Mouse (Mus musculus): ENCODE results near the gene Vars. TPM values are rescaled to one million over a fixed set of nuclear protein-coding genes. Genes with fewer than 3 reads are reported as not detected.
A peak's percentile ranks its signal among the peaks of the same experiment; 100 is the strongest.
"Not testable (repeated sequence)": the region's sequence is repeated elsewhere in the genome, so short reads cannot be mapped to it uniquely, and the experiment has no call there.

Gene Vars
- polyA plus RNA-seq, 1 experiment from 2014 or later = 63.1 TPM

DNA sequence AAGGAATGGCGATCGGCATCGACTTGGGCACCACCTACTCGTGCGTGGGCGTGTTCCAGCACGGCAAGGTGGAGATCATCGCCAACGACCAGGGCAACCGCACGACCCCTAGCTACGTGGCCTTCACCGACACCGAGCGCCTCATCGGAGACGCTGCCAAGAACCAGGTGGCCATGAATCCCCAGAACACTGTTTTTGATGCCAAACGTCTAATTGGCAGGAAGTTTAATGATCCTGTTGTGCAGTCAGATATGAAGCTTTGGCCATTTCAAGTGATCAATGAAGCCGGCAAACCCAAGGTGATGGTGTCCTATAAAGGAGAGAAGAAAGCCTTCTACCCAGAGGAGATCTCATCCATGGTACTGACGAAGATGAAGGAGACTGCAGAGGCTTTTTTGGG is 23.8 kb upstream of the Vars start:
- no peak for ATAC-seq (replicated peaks)
- no peak overlapping the region for H3K4me2 ChIP-seq
- H3K4me1 ChIP-seq = peaks cover 19% of the 10 kb centered on the region
- 94% methylated on average over 20 of the region's 20 CpGs for WGBS
- H3K27ac ChIP-seq = no peak overlapping the region
- H3K27me3 ChIP-seq (replicated peaks) = no peaks in the 10 kb centered on the region
- H3K9me3 ChIP-seq = no peaks in the 10 kb centered on the region
- H3K36me3 ChIP-seq (replicated peaks) = no peaks in the 10 kb centered on the region
- H3K9ac ChIP-seq = no peak overlapping the region
- H3K4me3 ChIP-seq = no peak overlapping the region

DNA sequence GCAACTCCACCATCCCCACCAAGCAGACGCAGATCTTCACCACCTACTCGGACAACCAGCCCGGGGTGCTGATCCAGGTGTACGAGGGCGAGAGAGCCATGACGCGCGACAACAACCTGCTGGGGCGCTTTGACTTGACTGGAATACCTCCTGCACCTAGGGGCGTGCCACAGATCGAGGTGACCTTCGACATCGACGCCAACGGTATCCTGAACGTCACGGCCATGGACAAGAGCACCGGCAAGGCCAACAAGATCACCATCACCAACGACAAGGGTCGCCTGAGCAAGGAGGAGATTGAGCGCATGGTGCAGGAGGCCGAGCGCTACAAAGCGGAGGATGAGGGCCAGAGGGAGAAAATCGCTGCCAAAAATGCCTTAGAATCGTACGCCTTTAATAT is 22.5 kb upstream of the Vars start:
- Histone ChIP-seq H3K36me3 (replicated peaks) (no peaks in the 10 kb centered on the region), H3K27me3 (replicated peaks) (no peaks in the 10 kb centered on the region), H3K4me2 (no peak overlapping the region), H3K4me3 (no peak overlapping the region), H3K27ac (no peak overlapping the region), H3K9ac (no peak overlapping the region), H3K4me1 (peaks cover 23% of the 10 kb centered on the region), H3K9me3 (no peaks in the 10 kb centered on the region)
- ATAC-seq (replicated peaks) = no peak
- WGBS = 90% methylated on average over 27 of the region's 27 CpGs

DNA sequence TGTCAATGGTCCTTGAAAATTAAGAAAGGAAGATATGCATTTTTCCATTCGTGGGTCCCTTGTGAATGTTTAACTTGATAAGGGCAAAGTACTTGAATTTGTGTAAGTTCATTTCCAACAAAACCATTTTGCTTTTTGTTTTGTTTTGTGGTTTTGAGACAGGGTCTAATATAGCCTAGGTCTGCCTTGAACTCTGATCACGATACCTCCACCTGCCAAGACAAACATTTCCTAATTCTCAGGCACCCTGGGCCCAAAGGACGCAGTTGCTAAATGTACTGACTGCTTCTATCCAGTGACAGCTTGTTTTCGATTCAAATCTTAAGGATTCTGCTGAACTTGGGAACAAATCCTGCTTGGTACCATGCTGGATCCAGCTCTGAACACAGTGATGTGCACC is 21.2 kb upstream of the Vars start:
- Histone ChIP-seq H3K4me2 (no peak overlapping the region), H3K27me3 (replicated peaks) (no peaks in the 10 kb centered on the region), H3K4me1 (peaks cover 23% of the 10 kb centered on the region), H3K9ac (no peak overlapping the region), H3K9me3 (no peaks in the 10 kb centered on the region), H3K27ac (no peak overlapping the region), H3K36me3 (replicated peaks) (no peaks in the 10 kb centered on the region), H3K4me3 (no peak overlapping the region)
- 94% methylated on average over 4 of the region's 4 CpGs for WGBS
- no peak for ATAC-seq (replicated peaks)

GRCm38 (mm10) chr17:34980655-34981054 is 20.1 kb upstream of the Vars start:
- Histone ChIP-seq H3K4me3 (peak overlapping the region; percentile 63), H3K36me3 (replicated peaks) (peaks cover 5% of the 10 kb centered on the region; the same call in 1 of the 2 replicates), H3K27ac (peak overlapping the region; percentile 96; the same call in 1 of the 2 replicates), H3K4me2 (peak overlapping the region; percentile 73), H3K27me3 (replicated peaks) (no peaks in the 10 kb centered on the region), H3K4me1 (peaks cover 23% of the 10 kb centered on the region), H3K9me3 (no peaks in the 10 kb centered on the region), H3K9ac (peak overlapping the region; percentile 69)
- 11% methylated on average over 2 of the region's 2 CpGs for WGBS
- ATAC-seq (replicated peaks) = no peak

- Histone ChIP-seq H3K27me3 (replicated peaks) (no peaks in the 10 kb centered on the region), H3K9ac (peak within 1 kb of the TSS; percentile 69), H3K9me3 (no peaks in the 10 kb centered on the region), H3K4me2 (peak within 1 kb of the TSS; percentile 73), H3K4me1 (peaks cover 23% of the 10 kb centered on the region), H3K36me3 (replicated peaks) (peaks cover 14% of the 10 kb centered on the region; the same call in 1 of the 2 replicates), H3K27ac (peak within 1 kb of the TSS; percentile 96), H3K4me3 (peak within 1 kb of the TSS; percentile 63)
- peak; percentile 97 for ATAC-seq (replicated peaks)
- WGBS = under 1% methylated on average over 56 of the region's 58 CpGs
Observed at GRCm38 (mm10) chr17:34981690-34982180, 19.1 kb upstream of the Vars start, which contains the start of gene Lsm2. TSS of gene Lsm2 (plus strand) at chr17:34981862.

GRCm38 (mm10) chr17:34982328-34982727 is 18.5 kb upstream of the Vars start:
- peak overlapping the region; percentile 73 for H3K4me2 ChIP-seq
- H3K9ac ChIP-seq = peak overlapping the region; percentile 69
- H3K27ac ChIP-seq = peak overlapping the region; percentile 96
- under 1% methylated on average over 15 of the region's 15 CpGs for WGBS
- H3K36me3 ChIP-seq (replicated peaks) = peaks cover 14% of the 10 kb centered on the region; the same call in 1 of the 2 replicates
- no peaks in the 10 kb centered on the region for H3K27me3 ChIP-seq (replicated peaks)
- peak overlapping the region; percentile 63 for H3K4me3 ChIP-seq
- H3K4me1 ChIP-seq = peaks cover 23% of the 10 kb centered on the region
- peak; percentile 38; the same call in 1 of the 2 replicates for ATAC-seq (replicated peaks)
- H3K9me3 ChIP-seq = no peaks in the 10 kb centered on the region

- H3K4me3 ChIP-seq = no peak overlapping the region
- no peaks in the 10 kb centered on the region for H3K9me3 ChIP-seq
- no peak overlapping the region for H3K4me2 ChIP-seq
- no peak for ATAC-seq (replicated peaks)
- H3K4me1 ChIP-seq = peaks cover 23% of the 10 kb centered on the region
- H3K36me3 ChIP-seq (replicated peaks) = peaks cover 14% of the 10 kb centered on the region; the same call in 1 of the 2 replicates
- no peaks in the 10 kb centered on the region for H3K27me3 ChIP-seq (replicated peaks)
- H3K9ac ChIP-seq = no peak overlapping the region
- 70% methylated on average over 2 of the region's 2 CpGs for WGBS
- H3K27ac ChIP-seq = no peak overlapping the region
Observed at GRCm38 (mm10) chr17:34984218-34984617, 16.6 kb upstream of the Vars start.

- no peak overlapping the region for H3K4me2 ChIP-seq
- H3K36me3 ChIP-seq (replicated peaks) = no peaks in the 10 kb centered on the region
- H3K9ac ChIP-seq = no peak overlapping the region
- H3K27ac ChIP-seq = no peak overlapping the region
- H3K9me3 ChIP-seq = no peaks in the 10 kb centered on the region
- H3K27me3 ChIP-seq (replicated peaks) = no peaks in the 10 kb centered on the region
- H3K4me1 ChIP-seq = peaks cover 2% of the 10 kb centered on the region; the same call in 1 of the 2 replicates
- H3K4me3 ChIP-seq = no peak overlapping the region
- no peak for ATAC-seq (replicated peaks)
Observed at GRCm38 (mm10) chr17:34994751-34995150, 6.0 kb upstream of the Vars start.

- not testable (repeated sequence) for H3K27ac ChIP-seq; H3K4me3 ChIP-seq; H3K9me3 ChIP-seq; H3K9ac ChIP-seq; H3K4me1 ChIP-seq; H3K4me2 ChIP-seq; ATAC-seq (replicated peaks); H3K27me3 ChIP-seq (replicated peaks); H3K36me3 ChIP-seq (replicated peaks)
- WGBS = 93% methylated on average over 4 of the region's 4 CpGs
Observed at GRCm38 (mm10) chr17:34995192-34995591, 5.6 kb upstream of the Vars start.

- H3K4me3 ChIP-seq = not testable (repeated sequence)
Observed at GRCm38 (mm10) chr17:34995927-34996326, 4.9 kb upstream of the Vars start.

GRCm38 (mm10) chr17:34996411-34997141 is 4.2 kb upstream of the Vars start:
- Histone ChIP-seq H3K36me3 (replicated peaks) (no peaks in the 10 kb centered on the region), H3K4me2 (no peak overlapping the region), H3K9ac (no peak overlapping the region), H3K4me3 (no peak overlapping the region), H3K4me1 (peaks cover 9% of the 10 kb centered on the region), H3K27ac (no peak overlapping the region), H3K9me3 (no peaks in the 10 kb centered on the region), H3K27me3 (replicated peaks) (no peaks in the 10 kb centered on the region)
- ATAC-seq (replicated peaks) = no peak
- 90% methylated on average over 14 of the region's 14 CpGs for WGBS

More at GRCm38 (mm10) chr17:34995927-34996326, 4.9 kb upstream of the Vars start:
- not testable (repeated sequence) for ATAC-seq (replicated peaks); H3K36me3 ChIP-seq (replicated peaks); H3K4me2 ChIP-seq; H3K9me3 ChIP-seq; H3K27me3 ChIP-seq (replicated peaks); H3K27ac ChIP-seq; H3K9ac ChIP-seq; H3K4me1 ChIP-seq
- WGBS = 98% methylated on average over 4 of the region's 4 CpGs

DNA sequence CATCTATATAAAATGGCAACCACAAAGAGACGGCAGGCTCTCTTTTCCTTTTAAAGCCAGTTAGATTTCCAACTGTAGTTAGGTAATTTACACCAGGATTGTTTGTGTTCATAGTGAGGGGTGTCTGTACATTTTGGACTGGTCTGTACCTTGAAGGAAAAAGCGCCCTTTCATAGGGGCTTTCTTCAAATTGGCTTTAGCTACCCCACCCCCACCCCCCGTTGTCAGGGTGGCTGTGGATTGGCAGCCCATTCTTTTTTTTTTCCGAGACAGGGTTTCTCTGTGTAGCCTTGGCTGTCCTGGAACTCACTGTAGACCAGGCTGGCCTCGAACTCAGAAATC is 3.7 kb upstream of the Vars start:
- no peak overlapping the region for H3K4me3 ChIP-seq
- ATAC-seq (replicated peaks) = no peak
- no peak overlapping the region for H3K4me2 ChIP-seq
- peaks cover 14% of the 10 kb centered on the region for H3K4me1 ChIP-seq
- H3K36me3 ChIP-seq (replicated peaks) = no peaks in the 10 kb centered on the region
- H3K27ac ChIP-seq = no peak overlapping the region
- WGBS = 89% methylated on average over 5 of the region's 5 CpGs
- no peaks in the 10 kb centered on the region for H3K9me3 ChIP-seq
- H3K27me3 ChIP-seq (replicated peaks) = no peaks in the 10 kb centered on the region
- H3K9ac ChIP-seq = no peak overlapping the region
